22 mouse cellular contexts compared by ENCODE assay signal in the genomic region with DNA sequence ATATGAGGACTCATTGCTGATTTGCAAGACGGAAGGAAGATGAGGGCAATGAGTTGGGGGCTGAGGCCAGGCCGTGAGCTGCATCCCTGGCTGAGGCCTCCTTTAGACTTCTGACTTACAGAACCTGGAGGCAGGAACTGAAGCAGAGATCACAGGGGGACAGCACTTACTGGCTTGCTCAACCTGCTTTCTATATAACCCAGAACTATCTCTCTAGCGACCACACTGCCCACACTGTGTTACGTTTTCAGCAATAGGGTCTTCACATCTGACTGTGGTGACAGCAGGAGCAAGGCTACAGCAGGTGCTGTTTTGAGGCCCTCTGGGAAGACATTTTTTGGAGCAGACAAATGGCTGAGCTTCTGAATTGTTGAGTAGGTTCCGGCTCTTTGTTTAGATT. TPM values are rescaled to one million over a fixed set of nuclear protein-coding genes. Genes with fewer than 3 reads are reported as not detected.
A peak's percentile ranks its signal among the peaks of the same experiment; 100 is the strongest.
DNase-seq lines count a peak whose midpoint lies in the region; ATAC-seq lines count a peak whose summit lies in the region.
"Had no signal": no experiment of that assay in that cellular context is flagged by ENCODE, and none has a peak within 500 bp of the region (broad histone marks: within the 10 kb centered on the region; RNA-seq: fewer than 3 reads in every experiment).

No protein-coding gene starts in this region.

- H3K27ac ChIP-seq in midbrain, embryonic 11.5 days (ENCODE audit: low read depth, low read length), result no peak overlapping the region
- H3K27ac ChIP-seq in midbrain, embryonic 13.5 days, result no peak overlapping the region
- no peak overlapping the region for H3K27ac ChIP-seq in limb, embryonic 10.5 days
- no peak overlapping the region for H3K27ac ChIP-seq in forebrain, embryonic 11.5 days (ENCODE audit: low read depth, low read length)
- H3K27ac ChIP-seq: embryonic facial prominence, embryonic 10.5 days; embryonic facial prominence, embryonic 12.5 days; forebrain, embryonic 12.5 days had no signal

- H3K9me3 ChIP-seq in midbrain, embryonic 11.5 days (ENCODE audit: control insufficient read depth, low read length), result no peaks in the 10 kb centered on the region
- no peaks in the 10 kb centered on the region for H3K9me3 ChIP-seq in midbrain, embryonic 13.5 days
- H3K9me3 ChIP-seq in limb, embryonic 10.5 days (replicated peaks), result no peaks in the 10 kb centered on the region
- H3K9me3 ChIP-seq in forebrain, embryonic 11.5 days (ENCODE audit: control insufficient read depth, low read length), result no peaks in the 10 kb centered on the region
- H3K9me3 ChIP-seq: embryonic facial prominence, embryonic 10.5 days; embryonic facial prominence, embryonic 12.5 days; forebrain, embryonic 12.5 days had no signal

- H3K4me3 ChIP-seq in midbrain, embryonic 11.5 days (ENCODE audit: low read depth, low read length), result no peak overlapping the region
- no peak overlapping the region for H3K4me3 ChIP-seq in midbrain, embryonic 13.5 days (replicated peaks)
- H3K4me3 ChIP-seq in limb, embryonic 10.5 days, result no peak overlapping the region
- H3K4me3 ChIP-seq in forebrain, embryonic 11.5 days (ENCODE audit: low read depth, low read length), result no peak overlapping the region
- H3K4me3 ChIP-seq: embryonic facial prominence, embryonic 10.5 days; embryonic facial prominence, embryonic 12.5 days; forebrain, embryonic 12.5 days had no signal

- H3K9ac ChIP-seq in midbrain, embryonic 11.5 days (ENCODE audit: low read length), result no peak overlapping the region
- no peak overlapping the region for H3K9ac ChIP-seq in midbrain, embryonic 13.5 days (replicated peaks)
- no peak overlapping the region for H3K9ac ChIP-seq in forebrain, embryonic 11.5 days (ENCODE audit: low read length)
- H3K9ac ChIP-seq: embryonic facial prominence, embryonic 12.5 days; forebrain, embryonic 12.5 days had no signal

- no peaks in the 10 kb centered on the region for H3K36me3 ChIP-seq in midbrain, embryonic 11.5 days (ENCODE audit: control insufficient read depth, insufficient read depth, low read length)
- no peaks in the 10 kb centered on the region for H3K36me3 ChIP-seq in midbrain, embryonic 13.5 days
- no peaks in the 10 kb centered on the region for H3K36me3 ChIP-seq in limb, embryonic 10.5 days
- no peaks in the 10 kb centered on the region for H3K36me3 ChIP-seq in forebrain, embryonic 11.5 days (ENCODE audit: control insufficient read depth, insufficient read depth, low read length)
- H3K36me3 ChIP-seq: embryonic facial prominence, embryonic 10.5 days; embryonic facial prominence, embryonic 12.5 days; forebrain, embryonic 12.5 days had no signal

- ATAC-seq in midbrain, embryonic 11.5 days (ENCODE audit: low FRiP score), result no peak
- ATAC-seq in midbrain, embryonic 13.5 days, result no peak
- no peak for ATAC-seq in forebrain, embryonic 11.5 days (replicated peaks; ENCODE audit: low FRiP score)
- ATAC-seq: forebrain, embryonic 14.5 days; forebrain, embryonic 16.5 days had no signal

- no peaks in the 10 kb centered on the region for H3K4me1 ChIP-seq in midbrain, embryonic 11.5 days (ENCODE audit: control insufficient read depth, insufficient read depth, low read length)
- H3K4me1 ChIP-seq in midbrain, embryonic 13.5 days (replicated peaks), result no peaks in the 10 kb centered on the region
- no peaks in the 10 kb centered on the region; the same call in 1 of the 2 replicates for H3K4me1 ChIP-seq in limb, embryonic 10.5 days
- no peaks in the 10 kb centered on the region for H3K4me1 ChIP-seq in forebrain, embryonic 11.5 days (replicated peaks; ENCODE audit: control insufficient read depth, insufficient read depth, low read length)
- H3K4me1 ChIP-seq: embryonic facial prominence, embryonic 12.5 days; forebrain, embryonic 12.5 days had no signal

- H3K27me3 ChIP-seq in midbrain, embryonic 11.5 days (ENCODE audit: control insufficient read depth, insufficient read depth, low read length), result no peaks in the 10 kb centered on the region
- H3K27me3 ChIP-seq in midbrain, embryonic 13.5 days, result no peaks in the 10 kb centered on the region
- no peaks in the 10 kb centered on the region for H3K27me3 ChIP-seq in limb, embryonic 10.5 days (ENCODE audit: low read depth, poor library complexity, severe bottlenecking)
- no peaks in the 10 kb centered on the region for H3K27me3 ChIP-seq in forebrain, embryonic 11.5 days (ENCODE audit: control insufficient read depth, insufficient read depth, low read length)
- H3K27me3 ChIP-seq: embryonic facial prominence, embryonic 12.5 days; forebrain, embryonic 12.5 days had no signal

- WGBS in midbrain, embryonic 11.5 days, result 86% methylated on average over 5 of the region's 5 CpGs
- WGBS in midbrain, embryonic 13.5 days, result 88% methylated on average over 5 of the region's 5 CpGs
- WGBS in limb, embryonic 10.5 days, result 91% methylated on average over 5 of the region's 5 CpGs
- 90% methylated on average over 5 of the region's 5 CpGs for WGBS in forebrain, embryonic 11.5 days

- no peak overlapping the region for H3K4me2 ChIP-seq in midbrain, embryonic 11.5 days
- no peak overlapping the region for H3K4me2 ChIP-seq in midbrain, embryonic 13.5 days (replicated peaks)
- H3K4me2 ChIP-seq in forebrain, embryonic 11.5 days (ENCODE audit: low read depth, low read length, severe bottlenecking), result no peak overlapping the region
- H3K4me2 ChIP-seq: embryonic facial prominence, embryonic 12.5 days; forebrain, embryonic 12.5 days had no signal

- peak; percentile 53 for DNase-seq in midbrain, embryonic 11.5 days (ENCODE audit: low spot score, missing footprints)
- peak; percentile 54 for DNase-seq in thymus, postnatal 0 days (ENCODE audit: low spot score)
- no peak for DNase-seq in thymus, adult 18-20 months
- peak; percentile 34 for DNase-seq in thymus, postnatal 14 days
- peak; percentile 42 for DNase-seq in thymus, postnatal 4 days
- no peak for DNase-seq in limb, embryonic 10.5 days (ENCODE audit: low spot score)
- DNase-seq in forebrain, embryonic 11.5 days (ENCODE audit: low spot score), result no peak
- DNase-seq: adrenal gland, adult 8-10 months; adrenal gland, postnatal 14 days; adrenal gland, postnatal 36 days; cerebellum, adult 11-12 months; cerebellum, adult 2 months; cerebellum, adult 9-10 months; cerebellum, postnatal 10 days; cerebellum, postnatal 25 days had no signal

RNA-seq across cellular contexts. Expression of gene Cd27, which starts 3.8 kb away (rescaled TPM):
- 0.62 and 0.93 TPM in 2 replicates for polyA plus RNA-seq in midbrain, embryonic 11.5 days (2014; fragmentation: Nextera tagmentation; extraction: Ambion mirVana)
- 2.2 and 2.5 TPM in 2 replicates for polyA plus RNA-seq in midbrain, embryonic 13.5 days (2015; fragmentation: Nextera tagmentation; extraction: Ambion mirVana)
- polyA plus RNA-seq in thymus, postnatal 0 days (2015; fragmentation: Nextera tagmentation; extraction: Ambion mirVana), result 175 and 252 TPM in 2 replicates
- polyA plus RNA-seq in limb, embryonic 10.5 days (2016; fragmentation: Nextera tagmentation; extraction: Ambion mirVana), result 0.84 and 1.6 TPM in 2 replicates
- 1.3 and 2.3 TPM in 2 replicates for polyA plus RNA-seq in forebrain, embryonic 11.5 days (2014; fragmentation: Nextera tagmentation; extraction: Ambion mirVana)
- polyA plus RNA-seq: cerebellum, adult 2 months; cortical plate, adult 2 months had no signal

RNA-seq across cellular contexts. Expression of gene Tapbpl, which starts 9.0 kb away (rescaled TPM):
- polyA plus RNA-seq in midbrain, embryonic 11.5 days (2014; fragmentation: Nextera tagmentation; extraction: Ambion mirVana), result 1.2 and 1.6 TPM in 2 replicates
- 3.2 and 3.7 TPM in 2 replicates for polyA plus RNA-seq in midbrain, embryonic 13.5 days (2015; fragmentation: Nextera tagmentation; extraction: Ambion mirVana)
- polyA plus RNA-seq in thymus, postnatal 0 days (2015; fragmentation: Nextera tagmentation; extraction: Ambion mirVana), result 42.5 and 53.1 TPM in 2 replicates
- 1.0 and 1.8 TPM in 2 replicates for polyA plus RNA-seq in limb, embryonic 10.5 days (2016; fragmentation: Nextera tagmentation; extraction: Ambion mirVana)
- 1.1 and 1.8 TPM in 2 replicates for polyA plus RNA-seq in forebrain, embryonic 11.5 days (2014; fragmentation: Nextera tagmentation; extraction: Ambion mirVana)

RNA-seq across cellular contexts. Expression of gene Vamp1, which starts 25.3 kb away (rescaled TPM):
- 1.3 and 1.4 TPM in 2 replicates for polyA plus RNA-seq in midbrain, embryonic 11.5 days (2014; fragmentation: Nextera tagmentation; extraction: Ambion mirVana)
- 7.7 and 8.8 TPM in 2 replicates for polyA plus RNA-seq in midbrain, embryonic 13.5 days (2015; fragmentation: Nextera tagmentation; extraction: Ambion mirVana)
- 61.0 and 75.3 TPM in 2 replicates for polyA plus RNA-seq in thymus, postnatal 0 days (2015; fragmentation: Nextera tagmentation; extraction: Ambion mirVana)
- polyA plus RNA-seq in limb, embryonic 10.5 days (2016; fragmentation: Nextera tagmentation; extraction: Ambion mirVana), result 3.2 and 3.9 TPM in 2 replicates
- polyA plus RNA-seq in forebrain, embryonic 11.5 days (2014; fragmentation: Nextera tagmentation; extraction: Ambion mirVana), result 1.9 and 2.1 TPM in 2 replicates

RNA-seq across cellular contexts. Expression of gene Tuba3a, which starts 45.2 kb away (rescaled TPM):
- polyA plus RNA-seq in midbrain, embryonic 11.5 days (2014; fragmentation: Nextera tagmentation; extraction: Ambion mirVana), result 0.08 TPM in 1 of 2 replicates, not detected in the other
- polyA plus RNA-seq in midbrain, embryonic 13.5 days (2015; fragmentation: Nextera tagmentation; extraction: Ambion mirVana), result 0.11 TPM in 1 of 2 replicates, not detected in the other
- polyA plus RNA-seq in thymus, postnatal 0 days (2015; fragmentation: Nextera tagmentation; extraction: Ambion mirVana), result 0.22 and 0.36 TPM in 2 replicates
- 0.10 and 0.21 TPM in 2 replicates for polyA plus RNA-seq in limb, embryonic 10.5 days (2016; fragmentation: Nextera tagmentation; extraction: Ambion mirVana)
- polyA plus RNA-seq in forebrain, embryonic 11.5 days (2014; fragmentation: Nextera tagmentation; extraction: Ambion mirVana), result not detected in 2 replicates
- polyA plus RNA-seq: cerebellum, adult 2 months; cortical plate, adult 2 months; forebrain, embryonic 12.5 days; forebrain, embryonic 16.5 days had no signal

RNA-seq across cellular contexts. Expression of gene Mrpl51, which starts 49.0 kb away (rescaled TPM):
- polyA plus RNA-seq in midbrain, embryonic 11.5 days (2014; fragmentation: Nextera tagmentation; extraction: Ambion mirVana), result 200 and 208 TPM in 2 replicates
- polyA plus RNA-seq in midbrain, embryonic 13.5 days (2015; fragmentation: Nextera tagmentation; extraction: Ambion mirVana), result 163 and 165 TPM in 2 replicates
- polyA plus RNA-seq in thymus, postnatal 0 days (2015; fragmentation: Nextera tagmentation; extraction: Ambion mirVana), result 281 and 294 TPM in 2 replicates
- polyA plus RNA-seq in limb, embryonic 10.5 days (2016; fragmentation: Nextera tagmentation; extraction: Ambion mirVana), result 213 and 231 TPM in 2 replicates
- 195 and 197 TPM in 2 replicates for polyA plus RNA-seq in forebrain, embryonic 11.5 days (2014; fragmentation: Nextera tagmentation; extraction: Ambion mirVana)

Comparison
In these comparisons a context has a peak if more than half of its experiments do, and no peak if none do; other contexts are left out.
1. DNase-seq: peak in midbrain, embryonic 11.5 days (single experiment), thymus, postnatal 0 days (single experiment), thymus, postnatal 14 days (single experiment) and thymus, postnatal 4 days (single experiment); none in thymus, adult 18-20 months (0 of 2), limb, embryonic 10.5 days (single experiment) and forebrain, embryonic 11.5 days (single experiment).
2. RNA of gene Cd27, which starts 3.8 kb away (polyA plus RNA-seq): 175 to 252 TPM in thymus, postnatal 0 days; 2.2 to 2.5 TPM in midbrain, embryonic 13.5 days, 1.3 to 2.3 TPM in forebrain, embryonic 11.5 days, 0.84 to 1.6 TPM in limb, embryonic 10.5 days and 0.62 to 0.93 TPM in midbrain, embryonic 11.5 days; every median in the first group is over 10 times any median in the second.